Mouse (Mus musculus) left cerebral cortex, postnatal 10 days (tissue): ENCODE data around the gene Frrs1l. TPM values are rescaled to one million over a fixed set of nuclear protein-coding genes. Genes with fewer than 3 reads are reported as not detected.

Experiments used
- DNase-seq, 2 experiments: peaks; one replicate each; pipeline ENCODE4 v3.0.0; 2021 to 2022; ENCODE audit warnings: low spot score in 2 of 2, mixed read lengths in 1 of 2; ENCODE audit errors: extremely low spot score in 1 of 2
- intact Hi-C: fragments of 180-260 bp; cut with DNase I; formaldehyde crosslinking; loops from one replicate; pipeline ENCODE4 v1.15.1; 2025
- total RNA-seq, 2 experiments: library from RNA; stranded (reverse); gene quantifications; 2 replicates each; pipeline ENCODE4 v1.2.3; 2021

Frrs1l gene
- total RNA-seq, 2 experiments from 2014 or later = 107 to 121 TPM

DNA sequence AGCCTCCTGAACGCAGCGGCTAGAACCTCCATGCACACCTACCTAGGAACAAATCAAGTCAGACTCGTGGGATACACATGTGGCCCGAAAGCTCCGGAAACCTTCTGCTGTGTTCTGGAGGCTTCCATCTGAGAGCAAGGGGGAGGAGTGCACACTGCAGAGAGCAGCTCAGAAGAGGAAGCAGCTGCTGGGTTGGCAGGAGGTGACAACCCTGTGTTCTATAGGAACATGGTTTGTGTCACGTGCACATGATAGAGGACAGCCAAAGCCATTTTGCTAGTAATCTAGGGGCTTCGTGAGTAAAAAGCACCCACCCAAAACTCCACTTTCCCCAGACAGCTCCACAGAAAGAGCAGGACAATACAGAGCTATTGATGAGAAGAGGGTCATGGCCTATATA, 3.1 kb upstream of the Frrs1l start:
- intact Hi-C loops = no loop called here
- no peak for DNase-seq

DNA sequence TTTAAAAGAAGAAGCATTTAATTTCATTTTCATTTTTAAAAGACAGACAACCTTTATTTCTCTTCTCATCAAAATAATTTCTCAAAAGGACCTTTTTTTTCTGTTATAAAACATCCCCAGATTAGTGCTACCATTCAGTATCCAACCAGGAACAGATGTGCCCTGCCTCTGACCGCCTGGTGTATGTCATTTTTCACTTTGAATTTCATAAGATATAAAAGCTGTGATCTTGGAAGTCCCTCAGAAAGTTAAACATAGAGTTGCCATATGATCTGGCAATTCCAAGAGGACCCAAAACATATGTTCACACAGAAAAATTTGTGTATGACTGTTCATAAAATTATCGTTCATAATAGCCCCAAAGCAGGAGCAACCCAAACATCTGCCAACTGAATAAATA, 1.8 kb upstream of the Frrs1l start:
- DNase-seq = peak in 1 of 2 experiments; percentile 17
- intact Hi-C loops = no loop called here

DNA sequence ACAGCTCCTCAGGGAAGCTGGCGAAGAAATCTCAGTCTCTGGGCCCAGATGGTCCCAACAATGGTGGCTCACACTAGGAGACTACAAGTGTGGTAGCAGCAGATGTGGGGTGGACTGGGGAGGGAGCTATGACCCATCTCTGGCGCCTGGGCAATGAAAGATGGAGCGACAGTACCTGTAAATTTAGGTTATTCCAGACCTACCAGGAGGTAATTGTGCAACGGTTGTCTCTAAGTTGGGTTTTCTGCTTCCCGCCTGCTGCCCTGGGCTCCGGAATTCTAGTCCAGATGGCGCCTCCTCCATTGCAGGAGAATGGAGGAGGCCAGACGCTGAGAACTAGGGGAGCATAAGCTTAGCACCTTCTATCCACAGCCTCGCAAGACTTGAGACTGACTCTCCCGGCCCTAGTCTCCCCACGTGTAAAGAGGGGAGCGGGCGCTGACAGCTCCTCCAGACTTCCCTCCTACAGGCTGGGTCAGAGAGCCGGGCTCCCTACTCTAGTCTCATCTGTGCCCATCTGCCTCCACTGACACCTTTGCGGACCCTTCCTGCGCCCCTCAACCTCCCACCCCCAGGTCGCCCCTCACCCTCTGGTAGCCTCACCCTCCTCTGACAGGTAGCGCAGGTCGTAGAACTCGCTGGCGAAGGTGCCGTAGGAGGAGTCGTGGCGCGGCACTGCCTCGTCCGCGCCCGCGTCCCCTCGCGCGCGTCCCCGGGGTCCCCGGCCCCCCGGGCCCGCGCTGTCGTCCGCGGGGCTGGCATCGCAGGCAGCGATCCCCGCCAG, 568 bp downstream of the Frrs1l start:
- intact Hi-C loops = no loop called here

DNA sequence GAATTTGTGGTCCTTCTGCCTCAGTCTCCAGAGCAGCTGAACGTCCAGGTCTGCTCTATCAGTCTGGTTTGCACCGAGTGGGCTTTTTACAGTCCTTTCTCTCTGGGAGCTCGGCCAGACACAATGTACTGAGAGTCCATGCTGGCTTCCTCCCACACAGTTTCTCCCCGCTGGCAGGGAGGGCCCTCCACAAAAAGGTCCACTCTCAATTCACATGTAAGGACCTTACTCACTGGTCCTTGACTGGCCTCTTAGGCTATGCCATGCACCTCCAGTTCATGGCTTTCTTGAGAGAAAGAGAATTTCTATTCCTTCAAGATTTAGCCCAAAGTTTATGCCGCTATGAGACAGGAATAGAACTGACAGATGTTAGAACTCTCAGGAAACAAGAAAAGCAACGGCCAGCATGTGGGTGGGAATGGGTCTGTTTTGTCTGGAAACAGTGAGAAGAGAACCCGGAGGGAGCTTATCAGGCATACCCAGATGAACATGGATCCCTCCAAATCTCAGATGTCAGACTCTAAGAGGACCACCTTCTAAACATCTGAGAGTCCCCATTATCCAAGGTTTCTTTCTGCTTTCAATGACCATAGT, 24.5 kb downstream of the Frrs1l start:
- DNase-seq = peak; percentile 18 to 43
- intact Hi-C loops = no loop called here

More for the DNA sequence above, 568 bp downstream of the Frrs1l start:
- DNase-seq = peak; percentile 30 to 51

DNA sequence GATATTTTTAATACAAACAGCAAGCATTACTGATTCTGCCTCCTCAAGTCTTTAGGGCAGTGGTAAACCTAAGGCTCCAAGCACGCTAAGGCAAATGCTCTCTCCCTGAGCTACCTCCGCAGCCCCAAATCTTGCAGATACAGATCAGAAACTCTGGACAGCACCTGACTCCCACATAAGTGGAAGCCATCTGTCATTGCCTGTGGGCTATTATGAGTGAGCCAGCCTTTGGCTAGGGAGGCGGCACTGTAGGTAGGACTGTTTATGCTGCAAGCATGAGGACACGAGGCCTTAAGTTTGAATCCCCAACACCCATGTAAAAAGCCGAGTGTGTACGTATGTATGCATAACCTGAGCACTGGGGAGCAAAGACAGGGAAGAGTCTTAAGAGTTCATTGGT, 26.5 kb downstream of the Frrs1l start:
- DNase-seq = no peak
- intact Hi-C loops = no loop called here

DNA sequence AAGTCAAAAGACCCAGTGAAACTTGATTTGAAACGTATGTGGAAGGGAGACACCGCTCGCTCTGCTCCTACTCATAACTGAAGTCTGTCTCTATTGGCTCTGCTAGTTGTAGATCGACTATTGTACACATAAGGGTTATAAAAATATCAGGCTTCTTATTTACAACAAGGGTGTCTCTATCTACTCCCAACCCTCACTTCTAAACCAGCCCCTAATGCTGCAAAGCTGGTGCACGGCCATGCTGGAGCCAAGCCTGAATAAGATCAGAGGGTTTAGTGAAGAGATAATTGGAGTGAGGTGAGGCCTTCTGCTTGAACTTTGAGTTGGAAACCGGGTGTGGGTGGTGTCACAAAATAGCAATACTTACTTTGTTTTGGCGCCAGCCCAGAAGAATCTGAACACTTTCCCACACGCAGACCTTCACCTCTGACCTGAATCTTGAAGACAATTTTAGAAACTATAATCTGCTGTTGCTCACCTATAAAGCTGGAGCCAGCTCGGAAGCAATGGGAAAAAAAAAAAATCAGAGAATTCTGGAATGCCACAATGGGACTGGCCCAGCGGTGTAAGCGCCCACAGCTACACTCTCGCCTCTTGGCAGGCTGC, 28.8 kb downstream of the Frrs1l start:
- intact Hi-C loops = no loop called here
- DNase-seq = peak in 1 of 2 experiments; percentile 34

DNA sequence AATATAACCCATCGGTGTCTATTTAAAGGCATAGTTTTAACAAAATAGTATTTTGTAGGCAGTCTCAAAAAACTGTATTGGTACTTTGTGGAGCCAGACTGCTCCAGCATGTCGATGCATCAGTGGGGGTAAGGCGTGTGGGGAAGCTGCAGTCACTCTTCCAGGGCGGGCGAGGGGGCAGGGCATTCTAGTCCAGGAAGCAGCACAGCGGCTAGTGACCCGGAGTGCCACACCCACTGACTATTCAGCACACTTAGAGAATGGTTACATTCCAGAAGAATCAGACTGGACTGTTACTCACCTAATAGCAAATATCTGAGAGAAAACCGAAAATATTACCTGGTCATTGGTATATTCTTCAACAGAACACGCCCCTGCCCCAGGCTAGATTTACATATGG, 32.7 kb downstream of the Frrs1l start:
- DNase-seq = peak in 1 of 2 experiments; percentile 55
- intact Hi-C loops = no loop called here

DNA sequence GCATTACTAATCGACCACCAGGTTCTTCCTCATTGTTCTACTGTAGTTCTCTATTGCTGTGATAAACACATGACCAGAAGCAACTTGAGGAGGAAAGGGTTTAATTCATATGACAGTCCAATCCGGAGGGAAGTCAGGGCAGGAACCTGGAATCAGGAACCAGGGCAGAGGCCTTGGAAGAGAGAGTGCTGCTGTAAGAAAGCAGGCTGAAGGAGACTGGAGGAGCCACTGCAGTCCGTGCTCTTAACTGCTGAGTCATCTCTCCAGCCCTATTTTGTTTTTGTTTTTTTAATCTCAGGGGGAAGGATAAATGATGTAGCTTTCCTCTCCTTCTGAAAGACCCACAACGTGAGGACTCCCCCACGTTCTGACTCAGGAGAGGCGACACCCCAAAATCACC, 37.0 kb downstream of the Frrs1l start:
- no peak for DNase-seq
- intact Hi-C loops = no loop called here

DNA sequence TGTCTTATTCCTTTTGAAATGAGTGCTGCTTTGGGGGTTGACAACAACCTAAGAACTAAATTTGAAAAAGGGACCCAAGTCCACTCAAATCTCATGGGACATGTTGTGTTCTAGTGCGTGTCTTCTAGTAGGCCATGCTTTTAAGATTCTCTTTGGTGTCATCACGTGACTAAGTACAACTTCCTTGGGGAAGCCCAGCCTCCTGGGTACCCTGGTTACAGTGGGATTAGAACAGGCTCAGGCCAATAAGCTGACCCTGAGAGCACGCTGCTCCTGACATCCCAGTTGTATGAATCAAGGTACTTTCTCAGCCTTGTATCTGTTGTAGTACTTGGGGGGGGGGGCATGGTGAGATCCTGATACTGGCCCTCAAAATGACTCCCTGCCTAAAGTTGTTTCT, 38.5 kb downstream of the Frrs1l start:
- DNase-seq = no peak
- intact Hi-C loops = no loop called here

DNA sequence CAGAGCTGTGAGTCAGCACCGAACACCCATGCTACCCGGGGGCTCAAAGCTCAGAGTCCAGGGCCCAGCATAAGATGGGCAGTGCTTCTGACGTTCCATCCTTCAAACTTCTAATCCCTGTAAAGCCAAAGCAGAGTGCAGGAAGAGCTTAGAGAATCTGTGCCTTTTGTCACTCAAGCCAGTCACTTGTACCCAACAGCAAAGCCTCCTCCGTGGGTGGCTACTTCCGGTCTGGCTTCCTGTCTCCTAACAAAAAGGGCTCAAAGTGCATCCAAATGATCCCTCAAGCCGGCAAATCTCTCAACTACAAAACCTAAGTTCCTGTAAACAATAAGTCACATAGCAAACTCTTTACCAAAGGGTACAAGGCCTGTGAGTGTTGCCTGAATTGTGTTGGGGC, 40.7 kb downstream of the Frrs1l start:
- DNase-seq = peak in 1 of 2 experiments; percentile 37
- intact Hi-C loops = no loop called here

DNA sequence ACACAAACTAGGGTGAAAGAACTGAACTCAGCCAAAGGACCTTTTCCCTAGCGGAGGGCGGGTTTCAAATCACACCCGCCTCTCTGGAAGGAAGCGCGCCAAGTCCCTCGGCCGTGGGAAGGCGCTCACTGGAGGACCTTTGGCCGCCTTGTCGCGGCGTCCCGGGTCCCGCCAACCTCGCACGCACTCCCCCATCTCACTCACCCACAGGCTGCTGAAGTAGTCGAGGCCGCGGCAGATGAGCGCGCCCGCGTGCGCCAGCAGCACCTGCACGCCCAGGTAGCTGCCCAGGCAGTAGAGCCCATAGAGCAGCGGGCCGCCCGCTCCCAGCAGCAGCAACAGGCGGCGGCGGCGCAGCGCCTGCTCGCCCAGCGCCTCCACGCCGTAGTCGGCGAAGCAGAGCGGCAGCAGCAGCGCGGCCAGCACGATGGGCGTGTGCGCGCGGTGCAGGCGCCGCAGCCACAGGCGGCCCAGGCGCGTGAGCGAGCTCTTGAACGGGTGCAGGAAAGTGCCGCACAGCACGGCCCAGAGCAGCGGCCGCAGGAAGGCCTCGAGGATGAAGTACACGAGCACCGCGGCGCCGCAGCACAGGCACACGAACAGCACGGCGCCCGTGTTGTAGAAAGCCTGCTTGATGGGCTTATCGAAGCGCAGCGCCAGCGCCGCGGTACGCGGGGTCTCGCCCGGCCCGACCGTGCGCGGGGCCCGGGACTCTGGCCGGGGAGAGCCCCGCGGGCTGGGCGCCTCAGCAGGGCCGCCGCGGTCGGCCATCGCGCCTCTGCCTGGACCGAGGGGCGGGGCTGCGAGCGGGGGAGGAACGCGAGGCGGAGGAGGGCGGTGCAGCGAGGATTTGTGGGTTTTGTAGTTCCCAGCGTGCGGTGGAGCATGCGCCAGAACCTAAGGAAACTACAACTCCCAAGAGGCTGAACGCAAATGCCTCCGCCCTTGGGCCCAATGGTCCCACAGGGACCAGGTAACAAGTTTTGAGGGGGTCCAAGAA, 43.2 kb downstream of the Frrs1l start, which contains the start of gene Tmem245:
TSS of gene Tmem245 (minus strand) at position 797 of the 1,000 bp plus-strand sequence.
- intact Hi-C loops = no loop called here

DNA sequence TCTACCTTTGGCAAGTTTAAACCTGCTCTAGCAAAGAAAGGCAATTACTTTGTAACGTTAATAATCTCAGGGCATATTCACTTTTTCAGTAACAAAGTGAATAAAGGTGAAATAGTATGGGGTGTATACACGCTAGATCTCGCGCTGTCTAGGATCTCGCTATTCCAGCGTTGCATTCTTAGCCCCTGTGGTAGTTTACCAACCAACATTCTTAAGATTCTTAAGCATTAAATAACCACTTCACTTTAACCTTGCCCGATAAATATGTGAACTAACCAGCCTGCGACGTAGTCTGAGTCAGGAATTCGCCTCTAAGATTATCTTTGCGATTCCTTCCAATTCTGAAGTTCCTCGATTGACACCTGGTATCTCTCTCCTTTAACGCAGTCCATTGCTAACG, 44.0 kb downstream of the Frrs1l start:
- intact Hi-C loops = no loop called here
- no peak for DNase-seq

More for the DNA sequence above, 43.2 kb downstream of the Frrs1l start, which contains the start of gene Tmem245:
- peak; percentile 92 to 97 for DNase-seq

DNA sequence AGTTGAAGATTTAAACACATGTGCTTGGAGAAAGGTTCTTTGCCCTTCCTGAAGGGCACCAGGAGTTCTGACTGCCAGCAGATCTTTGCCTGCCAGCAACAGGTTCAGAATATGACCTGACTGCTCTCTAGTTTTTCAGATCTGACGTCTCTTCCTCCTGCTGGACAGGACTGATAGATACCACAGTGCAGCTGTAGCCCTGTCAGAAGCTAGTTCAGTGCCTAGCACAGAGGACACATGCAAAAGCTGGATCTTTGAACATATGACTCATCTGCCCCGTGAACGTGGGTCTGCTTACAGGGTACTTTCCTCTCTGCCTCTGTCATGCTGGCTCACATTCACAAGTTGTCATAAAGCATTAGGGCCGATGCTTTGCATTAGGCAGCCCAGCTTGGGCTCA, 45.9 kb downstream of the Frrs1l start:
- no peak for DNase-seq
- intact Hi-C loops = no loop called here

DNA sequence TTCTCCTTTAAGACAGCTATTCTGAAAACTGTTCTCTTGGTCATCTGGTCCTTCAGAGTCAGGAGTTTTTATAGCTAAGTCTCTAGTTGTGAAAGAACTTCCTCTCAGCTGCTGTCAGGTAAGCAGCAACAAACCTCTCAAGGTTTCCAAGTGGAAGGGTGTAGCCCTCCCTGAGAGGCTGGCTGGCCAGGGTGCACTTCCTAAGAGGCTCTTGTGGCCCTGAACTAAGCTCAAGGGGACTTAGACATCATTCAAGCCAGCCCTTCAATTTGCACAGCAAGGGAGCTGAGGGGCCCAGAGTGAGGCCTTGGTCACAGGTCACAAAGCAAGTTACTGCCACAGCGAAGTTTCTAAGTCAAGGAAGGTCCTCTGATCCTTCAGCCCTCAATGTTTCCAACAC, 46.9 kb downstream of the Frrs1l start:
- no peak for DNase-seq
- intact Hi-C loops = no loop called here

DNA sequence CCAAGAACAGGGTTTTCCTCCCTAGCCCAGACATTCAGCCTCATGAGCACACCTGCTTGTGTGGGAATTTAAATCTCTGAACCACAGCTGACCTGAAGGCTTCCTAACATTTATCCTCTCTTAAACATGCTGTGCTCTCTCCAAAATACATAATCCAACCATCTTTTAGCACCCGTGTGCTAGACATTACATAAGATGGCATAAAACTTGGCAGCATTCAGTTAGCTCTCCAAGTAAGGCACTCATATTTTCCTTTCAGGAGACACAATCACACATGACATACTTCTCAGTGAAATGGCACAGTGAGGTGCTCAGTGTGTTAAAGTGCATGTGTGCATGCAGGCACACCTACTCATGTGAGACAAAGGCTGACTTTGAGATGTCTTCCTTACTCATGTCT, 47.6 kb downstream of the Frrs1l start:
- intact Hi-C loops = no loop called here
- no peak for DNase-seq

DNA sequence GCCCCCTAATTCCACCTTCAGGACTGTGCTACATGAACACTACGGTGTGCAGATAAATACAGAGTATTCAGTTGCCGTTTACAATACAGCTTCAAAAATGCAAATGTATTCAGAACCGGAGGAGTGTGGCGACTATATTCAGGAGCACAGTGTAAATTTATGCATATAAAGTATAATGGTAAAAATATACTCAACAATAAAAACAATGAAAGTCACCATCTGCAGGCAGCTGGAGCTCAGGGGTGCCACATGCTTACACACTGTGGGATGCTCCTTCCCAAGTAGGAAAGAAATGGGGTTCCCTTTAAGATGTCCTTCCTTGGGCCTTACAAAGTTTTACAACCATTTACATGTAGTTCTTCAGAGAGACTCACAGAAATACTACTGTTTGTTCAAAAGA, 48.7 kb downstream of the Frrs1l start:
- no peak for DNase-seq
- intact Hi-C loops = no loop called here

DNA sequence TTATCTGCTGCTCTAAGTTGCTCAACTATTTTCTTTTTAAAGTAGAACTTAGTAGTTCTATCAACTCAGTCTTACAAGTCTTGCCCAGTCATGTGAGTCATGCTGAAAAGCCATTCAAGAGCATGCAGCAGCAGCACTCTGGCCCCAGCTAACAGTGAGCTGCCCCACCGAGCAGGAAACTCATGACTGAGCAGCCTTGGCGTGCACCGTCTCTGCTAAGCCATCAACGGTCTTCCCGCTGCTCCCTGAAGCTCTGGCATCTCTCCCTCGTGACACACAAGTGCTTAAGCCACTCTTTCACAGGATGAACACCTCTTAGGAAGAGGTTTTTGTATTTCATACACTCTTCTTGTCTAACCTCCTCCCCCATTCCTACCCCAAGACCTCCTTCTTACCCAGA, 53.1 kb downstream of the Frrs1l start:
- intact Hi-C loops = no loop called here
- peak in 1 of 2 experiments; percentile 34 for DNase-seq

DNA sequence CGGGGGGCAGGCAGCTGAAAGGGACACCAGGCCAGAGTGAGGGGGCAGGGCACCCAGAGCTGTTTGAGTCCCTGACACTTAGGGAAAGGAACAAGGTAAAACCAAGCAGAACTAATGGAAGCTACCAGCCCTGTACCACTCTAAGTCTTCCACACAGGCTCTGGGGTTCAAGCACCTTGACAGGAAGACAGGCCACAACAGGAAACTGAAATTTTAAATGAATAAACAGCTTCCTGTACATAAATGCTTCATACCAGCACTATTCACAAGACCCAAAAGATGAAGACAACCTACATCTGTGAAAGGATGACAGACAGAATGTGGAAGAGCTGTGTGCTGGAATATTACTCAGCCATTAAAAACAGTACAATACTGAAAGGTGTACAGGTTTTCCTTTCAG, 54.9 kb downstream of the Frrs1l start:
- intact Hi-C loops = no loop called here
- DNase-seq = no peak

DNA sequence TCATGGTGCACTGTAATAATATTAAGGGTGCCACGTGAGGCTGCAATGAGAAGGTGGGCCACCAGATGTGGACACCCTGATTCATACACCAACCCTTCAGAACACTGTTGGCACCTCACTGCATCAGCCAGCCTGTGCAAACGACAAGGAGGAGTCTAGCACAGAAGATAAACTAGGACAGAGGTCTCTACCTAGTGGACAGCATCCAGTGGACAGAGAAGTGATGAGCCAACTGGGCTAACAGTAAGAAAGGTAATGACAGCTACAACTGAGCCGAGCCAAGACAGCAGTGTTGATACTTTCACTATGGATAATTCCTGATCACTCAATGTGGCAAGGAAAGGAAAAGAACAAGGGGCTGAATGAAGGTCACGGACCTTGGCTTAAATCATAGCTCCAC, 57.0 kb downstream of the Frrs1l start:
- intact Hi-C loops = no loop called here
- DNase-seq = no peak
